Mouse (Mus musculus): ENCODE data around the gene Gm28044.
"Not testable (repeated sequence)": the region's sequence is repeated elsewhere in the genome, so short reads cannot be mapped to it uniquely, and the experiment has no call there.

Gm28044 gene

GRCm38 (mm10) chr13:67360131-67360744 is at the start of gene Gm28044, which contains the start of gene Zfp953:
Gm28044 (minus strand) TSS chr13:67360536.
Zfp953 (minus strand) TSS chr13:67360605.
- peak; percentile 92 for DNase-seq (ENCODE audit: low spot score)

GRCm38 (mm10) chr13:67399183-67399903 is 39.0 kb upstream of the Gm28044 start, which contains the start of gene Zfp429:
Zfp429 (minus strand) TSS chr13:67399819.
- DNase-seq (ENCODE audit: low spot score), result peak; percentile 70

GRCm38 (mm10) chr13:67376255-67376654 is 15.9 kb upstream of the Gm28044 start:
- not testable (repeated sequence) for DNase-seq (ENCODE audit: low spot score)

DNA sequence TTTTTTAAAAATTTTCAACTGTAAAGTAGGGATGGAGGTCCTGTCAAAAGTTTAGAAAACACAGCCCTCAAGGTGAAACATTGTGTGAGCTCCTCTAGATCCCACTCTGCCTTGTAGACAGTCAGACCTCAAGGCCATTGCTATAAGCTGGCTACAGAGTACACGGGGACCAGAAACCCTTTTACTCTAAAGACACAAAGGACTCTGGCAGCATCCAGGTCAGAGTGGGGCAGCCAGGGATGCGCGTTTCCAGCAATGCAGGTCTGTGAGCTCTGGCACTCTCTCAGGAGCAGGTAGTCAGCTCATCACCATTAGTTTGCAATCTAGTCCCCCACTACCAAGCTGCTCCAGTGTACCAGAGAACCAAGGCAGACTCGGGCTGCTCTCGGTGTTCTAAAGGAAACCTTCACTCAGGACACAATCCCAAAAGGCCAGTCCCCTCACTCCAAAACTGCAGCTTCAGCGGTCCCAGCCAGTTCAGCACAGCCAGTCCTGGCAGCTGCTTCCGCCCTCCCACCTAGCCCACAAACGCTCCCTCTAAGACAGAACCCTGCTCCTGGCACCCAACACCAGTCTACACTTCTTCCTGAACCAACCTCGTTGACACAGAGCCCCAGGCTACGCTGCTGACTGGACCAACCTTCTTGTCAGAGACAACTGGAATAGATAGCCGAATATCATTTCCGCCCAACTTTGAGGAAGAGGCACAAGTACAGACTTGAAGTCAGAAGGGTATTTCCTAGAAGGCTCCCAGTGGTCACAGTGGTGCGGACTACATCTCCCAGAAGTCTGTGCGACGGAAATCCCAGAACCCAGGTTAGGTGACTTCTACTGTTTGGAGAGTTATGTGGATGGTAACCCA is 14.9 kb upstream of the Gm28044 start, which contains the start of the genes Gm28041 and Zfp456:
Gene Gm28041 (minus strand): TSS at position 684 of the 862 bp plus-strand sequence.
Gene Zfp456 (minus strand): TSS at position 761 of the 862 bp plus-strand sequence.
- peak; percentile 73 for DNase-seq (ENCODE audit: low spot score)

DNA sequence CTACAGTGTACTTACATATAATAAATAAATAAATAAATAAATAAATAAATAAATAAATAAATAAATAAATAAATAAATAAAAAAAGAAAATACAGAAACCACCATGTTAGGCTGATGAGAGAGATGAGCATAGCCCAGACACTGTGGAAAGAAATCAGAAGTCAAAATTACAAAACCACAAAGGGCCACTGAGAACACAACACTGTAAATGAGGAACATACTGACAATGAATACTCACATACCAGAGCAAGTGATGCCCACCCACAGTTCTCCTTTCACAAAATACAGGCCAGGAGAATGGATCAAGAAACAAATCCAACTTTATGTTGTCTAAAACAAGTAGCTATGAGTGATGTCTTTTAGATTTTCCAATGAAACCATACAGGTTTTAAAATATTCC is 8.5 kb downstream of the Gm28044 start:
- DNase-seq (ENCODE audit: low spot score), result no peak

- no peak for DNase-seq (ENCODE audit: low spot score)
These were observed 16.9 kb downstream of the Gm28044 start for GRCm38 (mm10) chr13:67343422-67343821.

DNA sequence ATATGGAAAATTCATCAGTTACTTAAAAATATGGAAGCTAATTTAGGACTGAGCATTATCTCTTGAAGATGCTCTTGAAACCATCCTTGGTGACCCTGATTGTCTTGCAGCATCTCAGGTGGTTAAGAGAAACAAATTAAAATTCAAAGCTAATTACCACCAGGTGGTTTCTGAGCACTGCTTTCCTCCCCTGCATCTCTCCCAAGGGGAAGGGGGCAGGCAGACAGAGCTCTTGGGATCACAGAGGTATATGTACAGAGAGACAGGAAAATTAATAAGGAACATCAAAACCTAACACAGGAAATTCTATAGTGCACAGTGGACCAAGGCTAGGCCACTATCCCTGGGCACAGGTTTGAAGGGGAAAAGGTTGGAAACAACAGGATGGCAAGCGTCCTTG is 27.5 kb downstream of the Gm28044 start:
- DNase-seq (ENCODE audit: low spot score), result no peak

DNA sequence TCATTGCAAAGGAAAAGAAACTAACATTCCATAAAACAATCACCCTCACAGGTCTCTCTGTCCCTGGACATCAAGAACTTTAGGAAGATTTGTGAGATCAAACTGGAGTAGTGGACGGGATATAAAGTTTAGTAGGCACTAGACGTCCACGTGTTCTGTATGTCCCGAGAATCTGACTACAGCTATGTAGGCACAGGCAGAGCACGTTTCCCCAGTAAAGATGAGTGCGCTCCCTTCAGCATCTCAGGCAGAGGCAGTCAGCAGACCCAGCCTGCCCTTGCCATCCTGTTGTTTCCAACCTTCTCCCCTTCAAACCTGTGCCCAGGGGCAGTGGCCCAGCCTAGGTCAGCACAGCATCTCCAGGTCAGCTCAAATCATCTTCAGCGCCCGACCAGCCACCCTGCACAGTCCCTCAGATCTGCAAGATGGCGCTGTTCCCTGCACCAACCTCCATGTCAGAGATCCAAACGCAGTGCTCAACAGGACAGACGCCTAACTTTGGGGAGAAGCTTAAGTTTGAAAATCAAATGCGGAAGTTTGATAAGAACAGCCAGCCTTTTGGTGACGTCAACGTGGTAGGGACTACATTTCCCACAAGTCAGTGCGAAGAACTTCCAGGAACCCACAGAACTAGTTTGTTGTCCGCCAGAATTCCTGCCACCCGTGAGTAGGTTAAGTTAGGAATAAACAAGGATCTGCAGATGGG is 28.2 kb downstream of the Gm28044 start, which contains the start of gene Zfp595:
Gene Zfp595 (minus strand): TSS at position 552 of the 706 bp plus-strand sequence.
- DNase-seq (ENCODE audit: low spot score), result peak; percentile 85

GRCm38 (mm10) chr13:67306718-67307117 is 53.6 kb downstream of the Gm28044 start:
- no peak for DNase-seq (ENCODE audit: low spot score)

GRCm38 (mm10) chr13:67305822-67306672 is 54.3 kb downstream of the Gm28044 start, which contains the start of gene Zfp457:
Zfp457 (minus strand) TSS chr13:67306485.
- peak; percentile 87 for DNase-seq (ENCODE audit: low spot score)

DNA sequence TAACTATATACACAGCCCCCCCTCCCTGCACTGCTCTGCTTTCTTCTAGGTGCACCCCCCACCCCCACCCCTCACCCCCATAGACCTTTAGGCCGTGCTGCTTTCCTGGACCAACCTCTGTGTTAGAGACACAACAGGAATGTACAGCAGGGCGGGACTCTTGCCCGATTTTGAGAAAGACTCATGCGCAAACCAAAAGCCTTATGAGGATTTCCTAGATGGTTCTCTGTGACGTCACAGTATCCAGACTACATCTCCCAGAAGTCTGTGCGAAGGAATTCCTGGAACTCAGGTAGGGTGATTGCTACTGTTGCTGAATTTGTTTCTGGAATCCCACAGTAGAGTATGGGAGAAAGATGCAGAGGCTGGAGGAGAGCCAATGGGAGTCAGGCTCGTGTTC is 82.0 kb downstream of the Gm28044 start, which contains the start of gene Zfp458:
Gene Zfp458 (minus strand): TSS at position 153 of the 400 bp plus-strand sequence.
- no peak for DNase-seq (ENCODE audit: low spot score)

GRCm38 (mm10) chr13:67269383-67270065 is 90.8 kb downstream of the Gm28044 start:
- not testable (repeated sequence) for DNase-seq (ENCODE audit: low spot score)

DNA sequence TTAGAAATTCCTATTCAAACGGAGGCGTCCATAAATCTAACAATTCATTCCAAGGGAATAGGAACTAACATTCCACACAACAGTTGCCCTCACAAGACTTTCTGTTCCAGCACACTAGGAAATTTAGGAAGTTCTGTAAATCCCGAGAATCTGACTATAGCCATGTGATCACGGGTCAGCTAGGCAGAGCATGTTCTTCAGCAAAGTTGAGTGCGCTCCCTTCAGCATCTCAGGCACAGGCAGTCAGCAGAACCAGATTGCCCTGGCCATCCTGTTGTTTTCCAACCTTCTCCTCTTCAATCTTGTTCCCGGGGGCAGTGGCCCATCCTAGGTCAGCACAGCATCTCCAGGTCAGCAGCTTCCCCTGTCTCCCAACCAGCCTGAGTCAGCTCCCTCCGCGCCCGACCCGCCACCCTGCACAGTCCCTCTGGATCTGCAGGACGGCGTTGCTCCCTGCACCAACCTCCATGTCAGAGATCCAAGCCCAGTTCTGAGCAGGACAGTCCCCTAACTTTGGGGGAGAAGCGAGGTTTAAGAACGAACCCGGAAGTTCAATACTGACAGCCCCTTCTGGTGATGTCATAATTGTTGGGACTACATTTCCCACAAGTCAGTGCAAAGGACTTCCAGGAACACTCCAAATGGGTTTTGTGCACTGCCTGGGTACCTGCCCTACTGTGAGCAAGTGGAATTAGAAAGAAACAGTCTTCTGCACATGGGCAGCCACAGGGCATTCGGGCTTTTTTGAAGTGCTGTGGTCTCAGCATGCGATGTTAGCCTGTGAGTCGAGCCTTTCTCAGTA is 91.6 kb downstream of the Gm28044 start:
- DNase-seq (ENCODE audit: low spot score), result peak; percentile 63
